In the genomic region with DNA sequence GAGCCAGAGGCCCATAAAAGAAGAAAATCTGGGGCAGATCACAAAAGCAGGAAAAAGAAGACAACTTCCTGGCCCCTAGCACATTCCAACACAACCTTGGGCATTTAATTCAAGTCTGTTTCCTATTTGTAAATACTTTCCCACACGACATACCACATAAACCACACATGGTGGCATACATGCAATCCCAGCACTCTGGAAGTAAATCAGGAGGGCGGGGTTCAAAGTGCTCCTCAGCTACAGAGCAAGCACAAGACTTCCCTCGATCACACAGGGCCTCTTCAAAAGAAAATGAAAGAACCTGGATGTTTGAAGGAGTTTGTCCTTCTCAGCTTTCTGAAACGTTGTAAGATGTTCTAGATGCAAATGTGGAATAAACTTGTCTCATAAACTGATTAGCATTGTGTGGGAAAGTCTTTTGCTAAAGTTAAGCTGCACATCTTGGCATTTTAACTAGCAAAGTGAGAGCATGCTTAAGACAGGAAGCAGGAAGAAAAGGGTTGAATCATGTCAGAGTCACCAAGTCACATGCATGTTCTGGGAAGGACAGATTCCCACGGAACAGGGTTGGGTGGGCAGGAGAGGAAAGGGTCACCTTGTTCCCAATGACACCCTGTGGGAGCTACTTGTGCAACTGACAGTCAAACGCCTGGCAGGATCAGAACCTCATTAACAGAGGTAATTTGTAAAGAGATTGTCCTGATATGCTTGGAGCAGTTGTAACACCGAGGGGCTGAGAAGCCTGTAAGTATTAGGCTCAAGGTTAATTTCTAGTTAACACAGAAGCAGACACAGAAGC, we compare ENCODE assay signal across 12 mouse cellular contexts. TPM values are rescaled to one million over a fixed set of nuclear protein-coding genes. Genes with fewer than 3 reads are reported as not detected.
DNase-seq lines count a peak whose midpoint lies in the region; ATAC-seq and TF ChIP-seq lines count a peak whose summit lies in the region.
"Had no signal": no experiment of that assay in that cellular context is flagged by ENCODE, and none has a peak within 500 bp of the region (broad histone marks: within the 10 kb centered on the region; RNA-seq: fewer than 3 reads in every experiment).

No protein-coding gene starts in this region.

- no peaks in the 10 kb centered on the region for H3K36me3 ChIP-seq in kidney, adult 2 months (ENCODE audit: control insufficient read depth, insufficient read depth, low read length)
- H3K36me3 ChIP-seq in embryonic facial prominence, embryonic 15.5 days = no peaks in the 10 kb centered on the region
- H3K36me3 ChIP-seq in limb, embryonic 10.5 days = no peaks in the 10 kb centered on the region
- no peaks in the 10 kb centered on the region for H3K36me3 ChIP-seq in hindbrain, embryonic 10.5 days
- H3K36me3 ChIP-seq: heart, embryonic 12.5 days had no signal

- H3K4me3 ChIP-seq in kidney, adult 2 months (ENCODE audit: insufficient read depth, low read depth, low read length) = no peak overlapping the region
- H3K4me3 ChIP-seq in embryonic facial prominence, embryonic 15.5 days (replicated peaks) = no peak overlapping the region
- H3K4me3 ChIP-seq in limb, embryonic 10.5 days = no peak overlapping the region
- no peak overlapping the region for H3K4me3 ChIP-seq in hindbrain, embryonic 10.5 days
- H3K4me3 ChIP-seq: heart, embryonic 12.5 days; megakaryocyte, embryonic 14.5 days had no signal

- no peak for ATAC-seq in embryonic facial prominence, embryonic 15.5 days (ENCODE audit: insufficient number of reproducible peaks, low FRiP score, low TSS enrichment, low read depth)

- H3K9ac ChIP-seq in embryonic facial prominence, embryonic 15.5 days = no peak overlapping the region
- H3K9ac ChIP-seq: heart, embryonic 12.5 days had no signal

- H3K4me2 ChIP-seq in embryonic facial prominence, embryonic 15.5 days (replicated peaks) = no peak overlapping the region
- H3K4me2 ChIP-seq: heart, embryonic 12.5 days had no signal

- TF ChIP-seq CTCF in kidney, adult 2 months (conservative IDR thresholded peaks at IDR 0.05; ENCODE audit: insufficient read depth, insufficient read length, low read depth, low read length) = no peak

- no peaks in the 10 kb centered on the region for H3K9me3 ChIP-seq in embryonic facial prominence, embryonic 15.5 days (replicated peaks)
- no peaks in the 10 kb centered on the region for H3K9me3 ChIP-seq in limb, embryonic 10.5 days (replicated peaks)
- H3K9me3 ChIP-seq in hindbrain, embryonic 10.5 days = no peaks in the 10 kb centered on the region
- H3K9me3 ChIP-seq: megakaryocyte, embryonic 14.5 days had no signal

- H3K4me1 ChIP-seq in kidney, adult 2 months (ENCODE audit: control insufficient read depth, insufficient read depth, low read length) = peaks cover 31% of the 10 kb centered on the region
- peaks cover 13% of the 10 kb centered on the region; the same call in 1 of the 2 replicates for H3K4me1 ChIP-seq in embryonic facial prominence, embryonic 15.5 days
- H3K4me1 ChIP-seq in limb, embryonic 10.5 days = peaks cover 35% of the 10 kb centered on the region
- H3K4me1 ChIP-seq in hindbrain, embryonic 10.5 days (replicated peaks) = no peaks in the 10 kb centered on the region; the same call in 1 of the 2 replicates

- WGBS in kidney, adult 2 months = 21% methylated on average over 7 of the region's 7 CpGs
- WGBS in embryonic facial prominence, embryonic 15.5 days = 22% methylated on average over 7 of the region's 7 CpGs
- 31% methylated on average over 7 of the region's 7 CpGs for WGBS in limb, embryonic 10.5 days
- WGBS in hindbrain, embryonic 10.5 days = 64% methylated on average over 7 of the region's 7 CpGs

- DNase-seq in kidney, adult 2 months = no peak
- no peak for DNase-seq in kidney, adult 11 months
- peak; percentile 21 for DNase-seq in 416B (ENCODE audit: low read depth)
- DNase-seq in limb, embryonic 10.5 days (ENCODE audit: low spot score) = no peak
- no peak for DNase-seq in adrenal gland, postnatal 25 days
- DNase-seq in hindbrain, embryonic 10.5 days (ENCODE audit: low spot score) = no peak
- no peak for DNase-seq in cerebellum, postnatal 4 days (ENCODE audit: low spot score in 2 of 2)
- DNase-seq: cerebellum, postnatal 14 days had no signal

- no peak for TF ChIP-seq POLR2A in kidney, adult 2 months (IDR thresholded peaks at IDR 0.05; ENCODE audit: low read depth, low read length)

- no peaks in the 10 kb centered on the region for H3K27me3 ChIP-seq in kidney, adult 2 months (replicated peaks; ENCODE audit: control insufficient read depth, insufficient read depth, low read length)
- H3K27me3 ChIP-seq in embryonic facial prominence, embryonic 15.5 days = no peaks in the 10 kb centered on the region
- no peaks in the 10 kb centered on the region for H3K27me3 ChIP-seq in limb, embryonic 10.5 days (ENCODE audit: low read depth, poor library complexity, severe bottlenecking)
- 0 out of 2 replicates have a peak, but pooled peaks cover 4% of the 10 kb centered on the region for H3K27me3 ChIP-seq in hindbrain, embryonic 10.5 days (ENCODE audit: insufficient read depth, poor library complexity, severe bottlenecking)
- H3K27me3 ChIP-seq: heart, embryonic 12.5 days had no signal

- peak overlapping the region; percentile 58 for H3K27ac ChIP-seq in kidney, adult 2 months (ENCODE audit: insufficient read depth, low read depth, low read length)
- peak overlapping the region; percentile 29; the same call in 1 of the 2 replicates for H3K27ac ChIP-seq in embryonic facial prominence, embryonic 15.5 days (replicated peaks)
- H3K27ac ChIP-seq in limb, embryonic 10.5 days = peak overlapping the region; percentile 42
- H3K27ac ChIP-seq in hindbrain, embryonic 10.5 days = no peak overlapping the region

RNA-seq across cellular contexts. Expression of a gene that starts 19.4 kb away (rescaled TPM):
- polyA plus RNA-seq in kidney, adult 2 months (2012; rRNA removed) = 2.7 and 4.8 TPM in 2 replicates
- 17.9 and 20.1 TPM in 2 replicates for polyA plus RNA-seq in embryonic facial prominence, embryonic 15.5 days (2015; fragmentation: Nextera tagmentation; extraction: Ambion mirVana)
- 0.40 and 0.81 TPM in 2 replicates for polyA plus RNA-seq in limb, embryonic 10.5 days (2016; fragmentation: Nextera tagmentation; extraction: Ambion mirVana)
- 0.76 and 2.3 TPM in 2 replicates for total RNA-seq in adrenal gland, postnatal 25 days (2021)
- polyA plus RNA-seq in hindbrain, embryonic 10.5 days (2016; fragmentation: Nextera tagmentation; extraction: Ambion mirVana) = 0.37 and 0.46 TPM in 2 replicates

RNA-seq across cellular contexts. Expression of a gene that starts 25.4 kb away (rescaled TPM):
- polyA plus RNA-seq in kidney, adult 2 months (2012; rRNA removed) = 0.52 and 3.2 TPM in 2 replicates
- 23.6 and 31.4 TPM in 2 replicates for polyA plus RNA-seq in embryonic facial prominence, embryonic 15.5 days (2015; fragmentation: Nextera tagmentation; extraction: Ambion mirVana)
- polyA plus RNA-seq in limb, embryonic 10.5 days (2016; fragmentation: Nextera tagmentation; extraction: Ambion mirVana) = 1.0 and 1.5 TPM in 2 replicates
- total RNA-seq in adrenal gland, postnatal 25 days (2021) = 1.5 and 3.4 TPM in 2 replicates
- polyA plus RNA-seq in hindbrain, embryonic 10.5 days (2016; fragmentation: Nextera tagmentation; extraction: Ambion mirVana) = 1.5 and 1.8 TPM in 2 replicates

RNA-seq across cellular contexts. Expression of a gene that starts 37.0 kb away (rescaled TPM):
- polyA plus RNA-seq in kidney, adult 2 months (2012; rRNA removed) = 125 and 136 TPM in 2 replicates
- polyA plus RNA-seq in embryonic facial prominence, embryonic 15.5 days (2015; fragmentation: Nextera tagmentation; extraction: Ambion mirVana) = 6.8 and 6.9 TPM in 2 replicates
- not detected in 2 replicates for polyA plus RNA-seq in limb, embryonic 10.5 days (2016; fragmentation: Nextera tagmentation; extraction: Ambion mirVana)
- 71.0 and 74.2 TPM in 2 replicates for total RNA-seq in adrenal gland, postnatal 25 days (2021)
- polyA plus RNA-seq in hindbrain, embryonic 10.5 days (2016; fragmentation: Nextera tagmentation; extraction: Ambion mirVana) = not detected in 2 replicates
- polyA plus RNA-seq: hindbrain, embryonic 11.5 days had no signal

RNA-seq across cellular contexts. Expression of a gene that starts 46.1 kb away (rescaled TPM):
- polyA plus RNA-seq in kidney, adult 2 months (2012; rRNA removed) = 175 and 201 TPM in 2 replicates
- polyA plus RNA-seq in embryonic facial prominence, embryonic 15.5 days (2015; fragmentation: Nextera tagmentation; extraction: Ambion mirVana) = 29.5 and 30.8 TPM in 2 replicates
- 4.6 and 6.3 TPM in 2 replicates for polyA plus RNA-seq in limb, embryonic 10.5 days (2016; fragmentation: Nextera tagmentation; extraction: Ambion mirVana)
- total RNA-seq in adrenal gland, postnatal 25 days (2021) = 62.3 and 98.6 TPM in 2 replicates
- 5.6 and 7.6 TPM in 2 replicates for polyA plus RNA-seq in hindbrain, embryonic 10.5 days (2016; fragmentation: Nextera tagmentation; extraction: Ambion mirVana)

RNA-seq across cellular contexts. Expression of a gene that starts 59.1 kb away (rescaled TPM):
- 2.3 and 2.8 TPM in 2 replicates for polyA plus RNA-seq in kidney, adult 2 months (2012; rRNA removed)
- 15.3 and 15.9 TPM in 2 replicates for polyA plus RNA-seq in embryonic facial prominence, embryonic 15.5 days (2015; fragmentation: Nextera tagmentation; extraction: Ambion mirVana)
- 16.7 and 18.4 TPM in 2 replicates for polyA plus RNA-seq in limb, embryonic 10.5 days (2016; fragmentation: Nextera tagmentation; extraction: Ambion mirVana)
- 1.6 and 4.9 TPM in 2 replicates for total RNA-seq in adrenal gland, postnatal 25 days (2021)
- polyA plus RNA-seq in hindbrain, embryonic 10.5 days (2016; fragmentation: Nextera tagmentation; extraction: Ambion mirVana) = 13.8 and 17.7 TPM in 2 replicates

Comparison
In these comparisons a context has a peak if more than half of its experiments do, and no peak if none do; other contexts are left out.
1. RNA of a gene that starts 37.0 kb away (polyA plus RNA-seq): 125 to 136 TPM in kidney, adult 2 months; 6.8 to 6.9 TPM in embryonic facial prominence, embryonic 15.5 days, not detected in limb, embryonic 10.5 days and not detected in hindbrain, embryonic 10.5 days; every median in the first group is over 10 times any median in the second.